8 mouse cellular contexts compared by ENCODE assay signal in genomic region chr3:157876439-157877156, GRCm38 (mm10). TPM values are rescaled to one million over a fixed set of nuclear protein-coding genes. Genes with fewer than 3 reads are reported as not detected.
DNase-seq lines count a peak whose midpoint lies in the region; ATAC-seq and TF ChIP-seq lines count a peak whose summit lies in the region.
"Had no signal": no experiment of that assay in that cellular context is flagged by ENCODE, and none has a peak within 500 bp of the region (broad histone marks: within the 10 kb centered on the region; RNA-seq: fewer than 3 reads in every experiment).

No protein-coding gene starts in this region.

- H3K9ac ChIP-seq in CH12.LX (ENCODE audit: insufficient read depth, low read depth), result no peak overlapping the region; the same call in none of the 2 replicates
- H3K9ac ChIP-seq in forebrain, postnatal 0 days, result no peak overlapping the region
- H3K9ac ChIP-seq in limb, embryonic 14.5 days (ENCODE audit: low read depth, low read length, severe bottlenecking), result no peak overlapping the region
- H3K9ac ChIP-seq: stomach, embryonic 15.5 days had no signal

- TF ChIP-seq POLR2A in CH12.LX (IDR thresholded peaks at IDR 0.05; ENCODE audit: low read depth, low read length), result no peak
- no peak for TF ChIP-seq POLR2A in limb, embryonic 14.5 days (IDR thresholded peaks at IDR 0.05; ENCODE audit: borderline replicate concordance, extremely low read depth, insufficient read depth, insufficient read length)

- ATAC-seq in forebrain, postnatal 0 days, result peak; percentile 66
- 0 out of 2 replicates have a peak, but pooled peaks have one; percentile 67 for ATAC-seq in limb, embryonic 14.5 days (ENCODE audit: low FRiP score, low read depth)
- 0 out of 2 replicates have a peak, but pooled peaks have one; percentile 36 for ATAC-seq in neutrophil, adult 5-6 weeks (ENCODE audit: extremely low read depth, insufficient number of reproducible peaks, low FRiP score, poor library complexity, severe bottlenecking)

- no peaks in the 10 kb centered on the region for H3K79me2 ChIP-seq in CH12.LX (replicated peaks; ENCODE audit: control insufficient read depth, extremely low read depth, insufficient read depth, poor library complexity, severe bottlenecking)

- no peaks in the 10 kb centered on the region for H3K36me3 ChIP-seq in CH12.LX (replicated peaks in 1 of 2; ENCODE audit: control insufficient read depth in 1 of 2, insufficient read depth in 1 of 2, low read length in 1 of 2)
- H3K36me3 ChIP-seq in forebrain, postnatal 0 days (ENCODE audit: insufficient read depth), result no peaks in the 10 kb centered on the region
- H3K36me3 ChIP-seq in limb, embryonic 14.5 days (ENCODE audit: control insufficient read depth, insufficient read depth, low read length), result no peaks in the 10 kb centered on the region
- H3K36me3 ChIP-seq: stomach, embryonic 15.5 days had no signal

- in situ Hi-C loops in CH12.LX (cut with MboI; ENCODE audit: low pct_ligation_motif_present, low pct_unique_long_range_greater_than_20kb, low sequenced_read_pairs), result loop anchor here (25.0 kb wide), 1 partner anchor 314 kb away; the partner anchor contains the start of gene Ptger3

- WGBS in forebrain, postnatal 0 days, result 49% methylated on average over 11 of the region's 11 CpGs
- 57% methylated on average over 11 of the region's 11 CpGs for WGBS in limb, embryonic 14.5 days

- peak overlapping the region in 2 of 3 experiments; percentile 24 to 38 for H3K4me3 ChIP-seq in CH12.LX (replicated peaks in 1 of 3; ENCODE audit: low read depth in 2 of 3, low read length in 2 of 3, poor library complexity in 1 of 3)
- no peak overlapping the region for H3K4me3 ChIP-seq in forebrain, postnatal 0 days (ENCODE audit: low read depth, low read length)
- no peak overlapping the region for H3K4me3 ChIP-seq in limb, embryonic 14.5 days (replicated peaks; ENCODE audit: low read length)
- H3K4me3 ChIP-seq: stomach, embryonic 15.5 days had no signal

- no peak overlapping the region for H3K27ac ChIP-seq in CH12.LX (ENCODE audit: insufficient read depth, low read depth)
- H3K27ac ChIP-seq in forebrain, postnatal 0 days (ENCODE audit: low read depth, low read length), result no peak overlapping the region
- H3K27ac ChIP-seq in limb, embryonic 14.5 days (replicated peaks; ENCODE audit: low read depth, low read length), result no peak overlapping the region
- H3K27ac ChIP-seq: stomach, embryonic 15.5 days had no signal

- DNase-seq in A20 (ENCODE audit: low read depth, low spot score), result peak; percentile 71
- peak; percentile 91 for DNase-seq in CH12.LX (ENCODE audit: extremely low read depth)
- peak; percentile 16 for DNase-seq in cerebellum, adult 11 months
- DNase-seq in forebrain, postnatal 0 days, result peak; percentile 64
- peak; percentile 23 to 67 for DNase-seq in kidney, adult 8-10 months
- DNase-seq in limb, embryonic 14.5 days (ENCODE audit: low spot score), result peak; percentile 74

- TF ChIP-seq RAD21 in CH12.LX (IDR thresholded peaks at IDR 0.05; ENCODE audit: low read depth, low read length), result peak; percentile 96

- TF ChIP-seq EP300 in CH12.LX (IDR thresholded peaks at IDR 0.05; ENCODE audit: low read length), result no peak

- peak overlapping the region; percentile 83 for H3K4me2 ChIP-seq in CH12.LX (ENCODE audit: insufficient read depth, low read depth, poor library complexity, severe bottlenecking)
- H3K4me2 ChIP-seq in forebrain, postnatal 0 days (ENCODE audit: low read depth), result no peak overlapping the region
- H3K4me2 ChIP-seq in limb, embryonic 14.5 days (replicated peaks; ENCODE audit: low read depth, low read length, severe bottlenecking), result no peak overlapping the region
- H3K4me2 ChIP-seq: stomach, embryonic 15.5 days had no signal

- TF ChIP-seq CTCF in CH12.LX (conservative IDR thresholded peaks at IDR 0.05 in 1 of 2, IDR thresholded peaks at IDR 0.05 in 1 of 2; ENCODE audit: low read depth in 2 of 2, low read length in 2 of 2), result peak; percentile 89 to 97
- TF ChIP-seq CTCF in forebrain, postnatal 0 days (IDR thresholded peaks at IDR 0.05; ENCODE audit: low read depth), result peak; percentile 81

- peaks cover 5 to 9% of the 10 kb centered on the region in 2 experiments; a peak in 2 of 4 replicates for H3K4me1 ChIP-seq in CH12.LX (ENCODE audit: control insufficient read depth in 1 of 2, insufficient read depth in 2 of 2)
- no peaks in the 10 kb centered on the region for H3K4me1 ChIP-seq in forebrain, postnatal 0 days (ENCODE audit: insufficient read depth)
- H3K4me1 ChIP-seq in limb, embryonic 14.5 days (ENCODE audit: control insufficient read depth, insufficient read depth, low read length), result no peaks in the 10 kb centered on the region
- H3K4me1 ChIP-seq: stomach, embryonic 15.5 days had no signal

- no peaks in the 10 kb centered on the region for H3K9me3 ChIP-seq in CH12.LX (replicated peaks; ENCODE audit: low read length)
- no peaks in the 10 kb centered on the region for H3K9me3 ChIP-seq in forebrain, postnatal 0 days (ENCODE audit: low read length)
- H3K9me3 ChIP-seq in limb, embryonic 14.5 days (ENCODE audit: control insufficient read depth, low read length), result no peaks in the 10 kb centered on the region
- H3K9me3 ChIP-seq: stomach, embryonic 15.5 days had no signal

- dilution Hi-C loops in CH12.LX (cut with MboI; ENCODE audit: extremely low pct_ligation_motif_present, extremely low pct_unique_long_range_greater_than_20kb, low sequenced_read_pairs), result no loop called here

- peaks cover 2% of the 10 kb centered on the region for H3K27me3 ChIP-seq in CH12.LX (replicated peaks)
- H3K27me3 ChIP-seq in forebrain, postnatal 0 days (ENCODE audit: insufficient read depth, low read length), result no peaks in the 10 kb centered on the region
- no peaks in the 10 kb centered on the region for H3K27me3 ChIP-seq in limb, embryonic 14.5 days (ENCODE audit: control insufficient read depth, insufficient read depth, low read length)
- H3K27me3 ChIP-seq: stomach, embryonic 15.5 days had no signal

TF ChIP-seq in CH12.LX, 34 proteins besides CTCF, POLR2A, EP300 and RAD21:
- peak; percentile 36 for TF ChIP-seq HCFC1 (IDR thresholded peaks at IDR 0.05; ENCODE audit: low read depth, low read length)
- 0 out of 2 replicates have a peak, but pooled peaks have one; percentile 60 for TF ChIP-seq SIN3A (IDR thresholded peaks at IDR 0.05; ENCODE audit: low read length)
- TF ChIP-seq ZNF384 (IDR thresholded peaks at IDR 0.05; ENCODE audit: low read depth, low read length), result peak; percentile 36; the same call in 1 of the 2 replicates
- TF ChIP-seq SMC3 (IDR thresholded peaks at IDR 0.05; ENCODE audit: low read depth, low read length), result peak; percentile 91
- no peak for TF ChIP-seq USF2 (conservative IDR thresholded peaks at IDR 0.05; ENCODE audit: low read depth, low read length)

RNA-seq across cellular contexts. Expression of gene Cth, which starts 48.3 kb away (rescaled TPM):
- total RNA-seq in CH12.LX (2012; rRNA removed), result 162 and 370 TPM in 2 replicates
- 574 and 637 TPM in 2 replicates for total RNA-seq in CH12.LX (2014; rRNA removed)
- polyA plus RNA-seq in CH12.LX (2012; ENCODE audit: insufficient read length, low read depth), result 183 and 187 TPM in 2 replicates
- 2.1 and 3.2 TPM in 2 replicates for total RNA-seq in forebrain, postnatal 0 days (2014; rRNA removed)
- 1.7 and 2.1 TPM in 2 replicates for polyA plus RNA-seq in forebrain, postnatal 0 days (2015; fragmentation: Nextera tagmentation; extraction: Ambion mirVana)
- polyA plus RNA-seq in limb, embryonic 14.5 days (2012; rRNA removed), result 9.9 and 10.1 TPM in 2 replicates
- 11.5 and 12.2 TPM in 2 replicates for polyA plus RNA-seq in limb, embryonic 14.5 days (2014; fragmentation: Nextera tagmentation; extraction: Ambion mirVana)
- total RNA-seq in neutrophil, adult 5-6 weeks (2017), result 0.98 TPM in 1 of 2 replicates, not detected in the other

Comparison
In these comparisons a context has a peak if more than half of its experiments do, and no peak if none do; other contexts are left out.
1. DNase-seq: peak in every context shown above with its lines; median percentile 91 in CH12.LX; 74 in limb, embryonic 14.5 days; 71 in A20; 64 in forebrain, postnatal 0 days; 45 in kidney, adult 8-10 months; 16 in cerebellum, adult 11 months.
2. H3K4me3 ChIP-seq: peak in CH12.LX (2 of 3); none in forebrain, postnatal 0 days (single experiment) and limb, embryonic 14.5 days (single experiment).
3. RNA of gene Cth, which starts 48.3 kb away (total RNA-seq): 162 to 637 TPM in CH12.LX; 2.1 to 3.2 TPM in forebrain, postnatal 0 days and 0.98 TPM in neutrophil, adult 5-6 weeks; every median in the first group is over 10 times any median in the second.
4. Peak in every context shown above with its lines, with median percentiles within 50 percentile points of each other: ATAC-seq.